Mouse (Mus musculus) heart, postnatal 4 days (tissue): ENCODE measurements around the gene Napepld. TPM values are rescaled to one million over a fixed set of nuclear protein-coding genes. Genes with fewer than 3 reads are reported as not detected.
"Not testable (repeated sequence)": the region's sequence is repeated elsewhere in the genome, so short reads cannot be mapped to it uniquely, and the experiment has no call there.

Experiments
- DNase-seq: peaks from one replicate; pipeline ENCODE4 v3.0.0; 2021
- total RNA-seq, 2 experiments: library from RNA; stranded (reverse); gene quantifications; 2 replicates each; pipeline ENCODE4 v1.2.3; 2021

Gene Napepld
- total RNA-seq, 2 experiments from 2014 or later = 6.4 to 7.5 TPM

DNA sequence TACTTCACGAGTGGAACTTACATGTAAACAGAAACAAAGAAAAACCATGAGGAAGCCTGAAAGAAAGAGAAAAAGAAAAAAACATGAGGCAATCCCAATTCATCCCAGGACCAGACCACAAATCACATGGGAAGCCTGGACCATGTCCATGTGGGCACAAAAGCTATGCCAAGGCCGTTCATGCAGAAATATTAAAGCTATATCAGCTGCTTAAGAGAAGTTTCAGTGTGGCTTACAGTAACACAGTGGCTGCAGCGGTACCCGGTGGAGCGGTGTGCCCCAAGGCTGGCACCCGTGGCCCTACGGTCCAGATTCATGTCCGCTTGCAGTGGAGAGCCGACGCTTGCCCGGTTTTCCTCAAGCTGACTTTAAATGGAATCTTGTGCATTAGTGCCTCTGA, 38.1 kb downstream of the Napepld start:
- no peak for DNase-seq

DNA sequence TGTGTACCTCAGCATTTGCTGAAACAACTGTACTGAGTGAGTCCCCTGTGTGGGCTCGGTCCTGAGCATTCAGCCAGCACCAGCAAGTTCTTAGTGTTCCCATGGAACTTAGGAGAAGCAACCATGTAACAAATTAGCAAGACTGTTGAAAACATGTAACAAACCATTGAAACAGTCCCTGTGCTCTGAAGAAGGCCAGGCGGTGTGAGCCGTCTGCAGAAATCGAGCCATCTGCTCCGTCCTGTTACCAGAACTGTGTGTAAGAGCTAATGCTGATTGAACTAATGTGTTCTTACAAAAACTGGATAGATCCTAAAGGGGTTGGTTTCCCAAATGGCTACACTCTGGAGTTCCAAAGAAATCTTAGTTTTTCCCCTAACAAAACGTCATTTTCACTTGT, 40.3 kb downstream of the Napepld start:
- no peak for DNase-seq

DNA sequence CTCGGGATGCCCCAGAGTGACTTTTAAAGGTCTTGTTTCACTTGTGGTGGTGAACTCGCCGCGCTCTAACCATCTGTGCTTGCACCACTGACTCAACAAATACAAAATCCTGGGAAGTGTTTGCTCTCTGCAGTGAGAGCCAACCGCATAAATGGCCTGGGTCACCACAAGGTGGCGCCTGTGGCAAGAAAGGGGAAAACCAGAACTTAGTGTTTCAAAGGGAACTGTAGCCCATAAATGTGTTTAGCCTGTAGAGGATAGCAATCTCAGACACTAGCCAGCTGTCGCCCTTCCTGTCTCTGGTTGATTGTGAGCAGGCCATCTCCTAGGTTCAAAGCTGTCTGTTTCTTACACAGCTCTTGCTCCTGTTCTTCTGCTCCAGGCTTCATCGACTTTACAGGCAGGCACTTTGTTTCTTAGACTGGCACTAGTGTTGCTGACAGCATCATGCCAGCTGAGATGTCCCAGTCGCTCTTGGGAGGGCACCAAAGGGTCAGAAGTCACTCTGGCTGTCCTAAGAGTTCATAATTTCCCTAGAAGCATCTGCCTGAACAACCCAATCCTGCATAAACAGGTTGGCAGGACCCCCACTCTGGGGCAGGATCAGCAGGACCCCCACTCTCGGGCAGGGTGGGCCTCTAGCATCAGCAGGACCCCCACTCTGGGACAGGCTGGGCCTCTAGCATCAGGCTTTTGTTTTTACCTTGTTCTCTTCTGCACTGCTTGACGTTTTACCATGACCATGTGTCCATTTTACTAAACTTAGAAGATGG, 42.4 kb downstream of the Napepld start:
- peak; percentile 89 for DNase-seq

DNA sequence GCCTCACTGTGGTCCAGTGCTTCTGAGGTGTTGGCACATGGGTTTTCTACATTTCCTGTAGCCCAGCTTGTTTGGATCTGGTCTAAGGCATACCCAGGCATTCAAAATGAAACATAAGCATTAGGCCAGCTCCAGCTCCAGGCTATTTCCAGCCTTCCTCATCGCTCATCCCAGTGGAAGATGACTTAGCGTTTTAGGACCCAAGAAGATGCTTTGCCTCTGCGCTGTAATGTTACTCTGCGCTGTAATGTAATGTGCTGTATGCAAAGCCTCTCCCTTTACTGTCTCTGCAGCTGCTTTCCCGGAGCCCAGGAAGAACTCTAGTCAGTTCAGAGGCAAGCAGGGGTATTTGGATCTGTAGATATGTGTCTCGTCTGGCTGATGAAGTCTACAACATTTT, 43.2 kb downstream of the Napepld start:
- no peak for DNase-seq

DNA sequence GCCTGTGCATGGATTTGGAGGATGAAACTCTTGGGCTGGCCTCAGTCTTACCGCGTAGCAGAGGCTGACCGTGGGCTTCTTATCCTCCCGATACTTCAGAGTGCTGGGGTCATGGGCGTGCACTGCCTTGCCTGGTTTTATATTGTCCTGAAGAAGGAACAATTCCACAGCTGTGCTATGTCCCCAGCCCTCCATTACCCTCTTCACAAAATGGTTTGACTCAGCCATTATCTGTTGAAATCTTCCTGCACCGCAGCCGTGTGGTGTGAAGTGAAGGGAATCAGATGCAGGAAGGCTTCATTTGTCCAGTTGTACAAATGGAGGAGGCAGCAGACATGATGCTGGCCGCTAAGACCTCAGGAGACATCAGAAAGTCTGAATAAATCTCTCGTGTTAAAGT, 44.3 kb downstream of the Napepld start:
- no peak for DNase-seq

DNA sequence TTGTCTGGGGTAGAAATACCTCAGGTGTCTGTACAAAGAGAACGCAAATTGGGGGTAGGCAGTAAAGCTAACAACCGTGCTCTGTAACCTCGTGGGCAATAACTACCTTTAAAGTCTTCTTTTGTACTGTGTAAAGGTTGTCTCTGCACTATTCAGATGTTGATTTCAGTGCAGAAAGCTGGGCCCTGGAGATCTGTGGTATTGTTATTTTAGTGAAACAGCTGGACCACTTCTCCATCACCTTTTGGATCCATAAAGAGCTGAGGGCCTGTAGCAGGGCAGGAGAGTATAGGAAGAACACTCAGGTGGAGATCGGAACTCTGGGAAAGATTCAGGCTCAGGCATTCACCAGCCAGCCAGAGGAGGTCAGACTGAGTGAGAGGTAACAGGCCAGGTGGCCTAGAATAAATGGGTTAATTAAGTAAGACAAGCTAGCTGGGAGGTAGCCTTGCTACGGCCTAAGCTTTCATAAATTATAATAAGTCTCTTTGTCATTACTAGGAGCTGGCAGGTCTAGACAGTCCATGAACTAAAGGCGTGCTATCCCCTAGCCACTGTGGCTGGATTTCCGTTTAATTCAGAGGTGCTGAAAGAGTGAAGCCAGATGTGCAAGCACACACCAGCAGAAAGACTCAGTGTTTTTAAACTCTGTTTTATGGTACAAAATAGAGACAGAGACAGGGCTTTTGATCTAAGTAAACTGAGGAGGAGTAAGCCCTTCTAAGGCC, 49.1 kb downstream of the Napepld start:
- DNase-seq = no peak

DNA sequence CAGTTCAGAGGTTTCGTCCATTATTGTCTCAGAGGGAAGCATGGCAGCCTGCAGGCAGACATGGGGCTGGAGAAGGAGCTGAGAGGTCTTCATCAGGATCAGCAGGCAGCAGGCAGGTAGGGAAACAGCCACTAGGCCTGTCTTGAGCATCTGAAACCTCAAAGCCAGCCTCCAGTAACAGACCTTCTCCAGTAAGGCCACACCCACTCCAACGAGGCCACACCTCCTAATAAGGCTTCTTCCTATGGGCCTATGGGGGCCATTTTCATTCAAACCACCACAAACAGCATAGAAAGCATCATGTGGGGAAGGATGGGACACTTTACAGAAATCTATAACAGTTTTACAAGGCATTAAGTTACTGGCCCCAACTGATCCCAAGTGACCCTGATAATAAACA, 50.5 kb downstream of the Napepld start:
- no peak for DNase-seq

DNA sequence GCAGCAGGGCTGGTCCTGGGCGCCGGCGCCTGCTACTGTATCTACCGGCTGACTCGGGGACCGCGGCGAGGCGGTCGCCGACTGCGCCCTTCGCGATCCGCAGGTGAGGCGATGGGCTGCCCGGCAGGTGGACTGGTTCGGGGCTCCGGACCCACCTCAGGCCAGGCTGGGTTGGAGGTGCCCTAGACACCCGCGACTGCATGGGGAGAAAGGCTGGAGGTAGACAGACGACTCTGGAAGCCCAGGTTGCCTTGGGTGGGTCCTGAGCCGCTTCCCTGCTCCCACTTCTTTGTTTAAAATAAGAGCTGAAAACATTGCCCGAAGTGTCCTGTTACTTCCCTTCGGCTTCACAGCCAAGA, 55.1 kb downstream of the Napepld start:
- no peak for DNase-seq

DNA sequence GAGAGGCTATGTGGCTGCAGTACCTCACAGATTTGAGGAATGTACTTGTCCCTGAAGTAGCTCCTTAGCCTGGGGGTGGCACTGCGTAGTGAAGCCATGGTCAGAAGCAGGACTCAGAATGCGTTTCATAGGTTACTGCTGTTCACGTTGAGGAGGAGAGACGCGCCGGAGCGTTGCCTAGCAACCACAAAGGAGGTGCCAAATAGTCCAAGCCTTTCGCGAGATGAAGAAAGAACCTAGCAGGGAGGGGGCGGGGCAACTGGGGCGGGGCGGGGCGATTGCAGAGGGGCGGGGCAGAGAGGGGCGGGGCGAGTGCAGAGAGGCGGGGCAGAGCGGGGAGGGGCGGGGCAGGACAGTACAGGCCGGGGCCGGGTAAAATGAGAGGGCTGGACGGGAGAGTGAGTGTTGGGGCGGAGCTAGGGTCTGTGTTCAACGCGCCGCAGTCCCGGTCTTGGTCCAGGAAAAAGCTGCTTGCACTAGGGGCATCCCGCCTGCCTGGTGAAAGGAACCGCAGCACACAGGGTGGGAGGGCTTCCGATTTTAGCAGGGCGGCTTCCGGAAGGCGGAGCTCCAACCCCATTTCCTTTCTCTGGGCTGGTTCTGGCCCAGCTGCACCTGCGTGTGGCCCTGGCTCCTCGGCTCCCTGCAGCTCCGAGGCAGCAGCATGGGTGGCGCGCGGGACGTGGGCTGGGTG, 55.6 kb downstream of the Napepld start, which contains the start of the genes Fbxl13 and Armc10:
Gene Fbxl13, minus strand, starts transcription at position 196 of the 694 bp plus-strand sequence.
Gene Armc10, plus strand, starts transcription at position 375 of the 694 bp plus-strand sequence.
- peak; percentile 85 for DNase-seq

DNA sequence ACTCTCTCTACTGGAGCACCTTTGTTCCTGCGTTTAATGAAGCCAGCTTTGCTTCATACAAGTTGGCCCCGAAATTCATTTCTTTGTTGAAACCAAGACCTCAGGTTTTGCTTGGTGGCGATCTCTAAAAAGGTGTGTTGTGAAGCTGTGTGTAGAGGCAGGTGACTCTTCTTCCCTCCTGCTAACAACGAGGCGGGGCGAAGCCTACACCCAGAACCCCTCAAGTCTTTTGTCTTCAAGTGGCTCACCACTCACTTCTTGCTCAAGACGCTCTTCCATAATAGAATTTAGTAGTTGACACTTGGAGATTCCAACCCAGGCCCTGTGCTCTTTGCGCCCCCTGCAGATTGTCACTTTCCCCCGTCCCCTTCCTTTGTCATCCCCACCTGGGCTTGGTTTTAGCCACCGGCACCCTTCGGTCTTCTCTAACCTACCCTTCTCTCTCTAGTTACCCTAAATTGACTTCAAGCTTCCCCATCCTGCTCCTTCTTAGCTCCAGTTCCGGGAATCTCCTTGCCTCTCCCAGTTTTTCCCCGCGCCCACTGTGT, 56.2 kb downstream of the Napepld start:
- DNase-seq = peak; percentile 31

DNA sequence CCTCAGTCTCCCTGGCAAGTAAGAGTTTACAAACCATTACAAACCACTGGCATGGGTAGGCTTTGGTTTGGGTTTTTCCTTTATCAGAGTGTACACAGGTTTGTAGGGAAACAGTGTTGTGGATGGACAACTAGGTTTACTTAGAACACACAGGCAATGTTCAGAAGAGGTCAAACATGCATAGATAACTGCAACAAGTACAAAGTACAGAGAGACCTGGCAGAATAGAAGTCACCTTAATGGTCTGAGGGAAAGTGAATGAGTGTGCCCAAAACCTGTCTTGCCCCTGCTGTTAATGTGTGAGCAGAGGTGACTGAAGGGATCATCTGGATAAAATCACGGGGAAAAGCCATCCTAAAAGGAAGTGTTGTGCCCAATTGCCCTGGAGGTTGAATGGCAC, 57.6 kb downstream of the Napepld start:
- no peak for DNase-seq

DNA sequence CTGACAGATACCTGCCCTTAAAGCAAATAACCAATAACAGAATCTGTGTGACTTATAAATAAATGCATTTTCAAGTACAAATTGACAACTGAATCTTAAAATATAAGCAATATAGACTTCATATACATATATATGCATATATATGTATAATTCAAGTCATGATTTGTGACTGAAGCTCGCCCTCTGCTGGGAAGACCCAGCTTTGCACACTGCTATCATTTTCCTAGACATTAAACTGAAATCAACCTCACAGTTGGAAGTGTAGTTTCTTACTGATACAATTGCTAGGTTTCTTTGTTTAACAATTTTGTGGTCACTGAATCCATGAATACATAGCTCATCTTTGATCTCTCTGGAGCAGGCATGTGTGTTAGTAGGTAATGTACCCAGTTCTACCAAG, 60.2 kb downstream of the Napepld start:
- DNase-seq = peak; percentile 51

DNA sequence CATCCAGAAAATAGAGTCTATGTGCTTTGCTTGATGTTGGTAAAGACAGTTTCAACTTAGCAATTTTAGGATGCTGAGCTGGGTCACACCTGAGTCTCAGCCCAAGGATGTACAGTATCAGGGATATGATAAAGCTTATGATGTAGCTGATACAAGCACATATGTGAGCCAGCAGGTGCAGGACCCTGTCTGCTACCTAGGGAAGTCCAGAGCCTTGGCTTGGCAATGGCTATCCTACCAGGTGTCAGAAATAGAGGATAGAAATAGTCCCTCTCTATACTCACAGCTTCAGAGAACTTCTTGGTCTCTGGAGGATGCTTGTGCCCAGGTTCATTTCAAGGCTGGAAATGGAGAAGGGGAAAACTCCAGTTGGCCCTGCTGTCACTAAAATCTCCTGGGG, 75.3 kb downstream of the Napepld start:
- no peak for DNase-seq

DNA sequence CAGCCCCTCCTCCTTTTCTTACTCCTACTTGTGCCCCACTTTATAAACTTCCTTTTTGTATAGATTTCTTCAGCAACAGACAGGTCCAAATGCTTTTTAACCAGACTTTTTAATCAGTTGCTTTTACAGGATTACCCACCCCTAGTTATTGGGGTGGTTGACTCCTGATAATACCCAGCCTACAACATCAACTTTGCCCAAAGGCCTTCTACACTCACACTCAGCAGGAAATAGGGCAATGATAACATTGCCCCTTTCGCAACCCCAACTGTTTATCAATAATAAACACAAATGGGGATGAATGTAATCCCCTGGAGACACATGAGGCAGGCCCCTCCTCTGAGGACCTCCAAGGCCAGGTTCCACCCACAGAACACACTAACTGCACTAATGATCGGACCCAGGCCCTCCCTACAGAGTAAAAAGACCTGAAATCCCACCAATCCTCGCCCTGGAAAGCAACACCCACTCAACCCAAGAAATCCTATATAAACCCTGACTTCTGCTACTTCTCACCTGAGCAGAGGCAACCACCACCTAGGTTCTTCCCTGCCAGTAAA, 84.7 kb downstream of the Napepld start:
- DNase-seq = no peak

DNA sequence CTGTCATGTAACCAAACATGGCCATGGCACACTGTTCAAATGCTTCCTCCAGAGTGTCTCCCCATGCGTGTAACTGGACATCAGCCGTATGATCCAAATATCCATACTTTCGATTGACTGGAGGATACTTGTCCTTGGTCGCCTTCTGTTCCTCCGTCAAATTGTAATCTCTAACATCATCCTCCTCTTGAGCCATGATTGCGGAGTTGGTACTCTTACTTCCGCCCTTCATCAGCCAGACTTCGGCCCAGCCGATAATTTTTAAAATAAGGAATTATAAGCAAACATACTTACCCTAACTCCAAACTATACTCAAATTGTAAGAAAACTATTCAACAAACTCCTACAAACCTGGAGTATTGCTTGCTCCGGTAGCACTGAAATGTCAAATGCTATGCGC, 86.9 kb downstream of the Napepld start:
- DNase-seq = not testable (repeated sequence)

Other genes starting within 250 kb of the Napepld start
- 10 to 100 TPM; 16.0 to 17.8 TPM for gene Lrrc17, start 157.8 kb downstream of the Napepld start, total RNA-seq
- under 1 TPM; 0.09 to 0.12 TPM for gene Fbxl13, start 55.8 kb downstream of the Napepld start, total RNA-seq
- 10 to 100 TPM; 17.6 to 17.7 TPM for gene Armc10, start 55.6 kb downstream of the Napepld start, total RNA-seq
- 100 to 1,000 TPM; 211 to 228 TPM for gene Pmpcb, start 35.7 kb upstream of the Napepld start, total RNA-seq
- 10 to 100 TPM; 25.9 to 27.6 TPM for gene Dnajc2, start 83.9 kb upstream of the Napepld start, total RNA-seq
- gene Psmc2, start 83.9 kb upstream of the Napepld start, total RNA-seq = 10 to 100 TPM; 94.1 to 96.3 TPM
- not detected for gene Slc26a5, start 164.2 kb upstream of the Napepld start, total RNA-seq